Mouse (Mus musculus) testis, adult 2 months (tissue): ENCODE measurements at regions not wholly inside any gene's neighbourhood (a gene's known extent, or its start where the extent isn't known, plus 50 kb on each side); places are given as distances from the start of the nearest gene placed in this dataset.

Experiments
- CTCF ChIP-seq: fragments of 200-500 bp; IDR thresholded peaks from 2 replicates; pipeline ENCODE4 v1.5.1; 2012; ENCODE audit warnings: low read depth, mild to moderate bottlenecking, inconsistent platforms, low read length, moderate library complexity; ENCODE audit not compliant: control insufficient read depth, insufficient read depth, insufficient replicate concordance
- POLR2A ChIP-seq: fragments of 200-500 bp; IDR thresholded peaks from 2 replicates; pipeline ENCODE4 v1.6.1; 2012; ENCODE audit warnings: low read depth, mild to moderate bottlenecking, inconsistent platforms, low read length, moderate library complexity; ENCODE audit not compliant: control insufficient read depth

- TF ChIP-seq POLR2A (no peak), CTCF (peak; percentile 94)
These were observed 70.6 kb downstream of the Tbx3 start for GRCm38 (mm10) chr5:119741116-119741515.
